Mouse (Mus musculus) liver, embryonic 14.5 days (tissue): ENCODE measurements around the gene Hyal2. TPM values are rescaled to one million over a fixed set of nuclear protein-coding genes. Genes with fewer than 3 reads are reported as not detected.

Source experiments
- ATAC-seq: fragments of 200-750 bp; cut with Nextera tagmentation; 2 replicates; pipeline ENCODE4 v1.8.0; 2017; ENCODE audit warnings: moderate number of reproducible peaks, mild to moderate bottlenecking, moderate library complexity; ENCODE audit not compliant: insufficient read depth
- DNase-seq, 3 experiments: peaks; one replicate each; pipeline ENCODE4 v3.0.0-alpha.2; 2012 to 2013; ENCODE audit warnings: low read depth in 3 of 3, low spot score in 3 of 3
- H3K27ac ChIP-seq: fragments of 300-500 bp; sonication (generic); 2 replicates; pipeline ENCODE4 v1.5.1; 2014; ENCODE audit warnings: moderate library complexity, mild to moderate bottlenecking, control low read depth, inconsistent platforms
- H3K27me3 ChIP-seq: fragments of 300-500 bp; sonication (generic); 2 replicates; pipeline ENCODE4 v1.6.1; 2014; ENCODE audit warnings: mild to moderate bottlenecking, low read length, moderate library complexity; ENCODE audit not compliant: control insufficient read depth, insufficient read depth
- H3K36me3 ChIP-seq: fragments of 300-500 bp; sonication (generic); replicated peaks from 2 replicates; pipeline ENCODE4 v1.6.1; 2014; ENCODE audit warnings: low read depth; ENCODE audit not compliant: control insufficient read depth, insufficient read depth
- H3K4me1 ChIP-seq, 2 experiments: fragments of 200-500 bp in 1 of 2; fragments of 300-500 bp in 1 of 2; sonication (generic) in 1 of 2; replicated peaks; 2 replicates each; pipeline ENCODE4 v1.6.1; 2012 to 2014; ENCODE audit warnings: antibody characterized with exemption in 1 of 2, inconsistent platforms in 1 of 2, low read length in 1 of 2; ENCODE audit not compliant: control insufficient read depth in 2 of 2, insufficient read depth in 2 of 2
- H3K4me2 ChIP-seq: fragments of 300-500 bp; sonication (generic); 2 replicates; pipeline ENCODE4 v1.6.1; 2014; ENCODE audit warnings: low read depth, mild to moderate bottlenecking, control low read depth, moderate library complexity
- H3K4me3 ChIP-seq, 2 experiments: fragments of 200-500 bp in 1 of 2; fragments of 300-500 bp in 1 of 2; sonication (generic) in 1 of 2; 2 replicates each; pipeline ENCODE4 v1.5.1; 2012 to 2014; ENCODE audit warnings: low read depth in 2 of 2, low read length in 2 of 2, mild to moderate bottlenecking in 2 of 2, control low read depth in 1 of 2, inconsistent platforms in 1 of 2, moderate library complexity in 1 of 2; ENCODE audit not compliant: insufficient read depth in 1 of 2
- H3K9ac ChIP-seq: fragments of 300-500 bp; sonication (generic); replicated peaks from 2 replicates; pipeline ENCODE4 v1.6.1; 2014; ENCODE audit warnings: mild to moderate bottlenecking, control low read depth, moderate library complexity
- H3K9me3 ChIP-seq: fragments of 300-500 bp; sonication (generic); 2 replicates; pipeline ENCODE4 v1.6.1; 2016; ENCODE audit warnings: low read length, mixed read lengths; ENCODE audit not compliant: control insufficient read depth
- CTCF ChIP-seq: IDR thresholded peaks from 2 replicates; pipeline ENCODE4 v1.5.1; 2016; ENCODE audit warnings: antibody characterized with exemption, low read depth, control low read depth
- EP300 ChIP-seq: IDR thresholded peaks from 2 replicates; pipeline ENCODE4 v1.6.1; 2016; ENCODE audit warnings: antibody characterized with exemption, low read depth
- WGBS: fragments of 180-500 bp; shearing (Covaris S2); extraction: QIAGEN DNeasy Blood & Tissue Kit; methylation state at CpG from one replicate; pipeline ENCODE4 v1.1.7; 2014; ENCODE audit not compliant: insufficient replicate concordance; 5-methylcytosine and 5-hydroxymethylcytosine counted together
- polyA plus RNA-seq, 2 experiments: library from polyadenylated mRNA; depleted of rRNA in 1 of 2; stranded (reverse) in 1 of 2; unstranded in 1 of 2; fragments of >200 nt; fragmentation: Nextera tagmentation in 1 of 2; extraction: Ambion mirVana in 1 of 2; gene quantifications; 2 replicates each; pipeline versions ENCODE4 v1.2.1 to v1.2.3; 2012 to 2014

The Hyal2 gene
- polyA plus RNA-seq, 2 experiments = 19.9 to 47.0 TPM

- Histone ChIP-seq H3K4me2 (no peak overlapping the region), H3K4me1 (peaks cover 13 to 28% of the 10 kb centered on the region in 2 experiments), H3K9me3 (no peaks in the 10 kb centered on the region), H3K36me3 (peaks cover 27% of the 10 kb centered on the region), H3K9ac (no peak overlapping the region), H3K27ac (no peak overlapping the region), H3K4me3 (no peak overlapping the region), H3K27me3 (no peaks in the 10 kb centered on the region)
- ATAC-seq (no peak), DNase-seq (no peak)
- no peak for TF ChIP-seq CTCF
- TF ChIP-seq EP300 = no peak
- WGBS = 85% methylated on average over 3 of the region's 3 CpGs
Observed at GRCm38 (mm10) chr9:107538711-107539110, 29.0 kb upstream of the Hyal2 start.

DNA sequence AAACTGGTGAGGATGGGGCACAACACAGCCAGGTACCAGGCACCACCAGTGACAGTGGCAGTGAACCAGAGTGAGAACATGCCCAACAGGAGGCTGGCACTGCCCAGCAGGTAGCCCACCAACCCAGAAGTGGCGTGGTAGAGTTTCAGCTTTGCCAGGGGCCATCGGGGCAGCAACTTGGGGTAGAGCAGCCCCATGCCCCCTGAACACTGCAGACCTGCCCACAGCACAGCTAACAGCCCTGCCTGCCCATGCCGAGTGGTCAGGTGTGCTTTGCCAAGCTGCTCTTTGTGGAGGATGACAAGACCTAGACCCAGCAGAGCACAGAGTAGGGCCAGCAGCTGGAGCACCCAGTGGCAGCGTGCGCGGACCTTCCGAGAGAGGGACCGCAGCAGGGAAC, 27.8 kb upstream of the Hyal2 start:
- H3K9ac ChIP-seq = no peak overlapping the region
- no peak for DNase-seq
- 85% methylated on average over 8 of the region's 8 CpGs for WGBS
- no peak overlapping the region for H3K4me3 ChIP-seq
- H3K27me3 ChIP-seq = no peaks in the 10 kb centered on the region
- H3K4me1 ChIP-seq = peaks cover 13 to 28% of the 10 kb centered on the region in 2 experiments
- TF ChIP-seq CTCF = no peak
- no peak for TF ChIP-seq EP300
- no peak for ATAC-seq
- peaks cover 27% of the 10 kb centered on the region for H3K36me3 ChIP-seq
- no peak overlapping the region for H3K4me2 ChIP-seq
- H3K27ac ChIP-seq = no peak overlapping the region
- no peaks in the 10 kb centered on the region for H3K9me3 ChIP-seq

DNA sequence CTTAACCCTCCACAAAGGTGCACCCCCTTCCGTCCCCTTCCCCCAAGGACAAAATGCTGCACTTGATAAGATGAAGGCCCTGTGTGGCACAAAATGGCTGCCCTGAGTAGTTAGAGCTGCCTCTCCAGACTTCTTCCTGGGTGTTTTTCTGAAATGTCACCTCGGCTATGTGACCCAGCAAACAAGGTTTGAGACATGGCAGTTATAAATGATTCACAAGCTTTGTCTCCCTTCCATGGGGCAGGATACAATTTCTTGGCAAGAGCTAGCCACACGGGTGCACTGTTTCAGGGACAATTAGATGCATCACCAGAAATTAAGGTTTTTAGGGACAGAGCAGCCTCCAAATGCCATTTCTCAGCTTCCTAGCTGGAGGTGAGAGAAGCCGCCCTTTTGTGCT, 27.3 kb upstream of the Hyal2 start:
- ATAC-seq (no peak), DNase-seq (no peak)
- Histone ChIP-seq H3K4me1 (peaks cover 11 to 28% of the 10 kb centered on the region in 2 experiments), H3K36me3 (peaks cover 27% of the 10 kb centered on the region), H3K27ac (no peak overlapping the region), H3K4me3 (no peak overlapping the region), H3K27me3 (no peaks in the 10 kb centered on the region), H3K9ac (no peak overlapping the region), H3K9me3 (no peaks in the 10 kb centered on the region), H3K4me2 (no peak overlapping the region)
- no peak for TF ChIP-seq EP300
- WGBS = 62% methylated on average over 4 of the region's 4 CpGs

GRCm38 (mm10) chr9:107541005-107541404, 26.7 kb upstream of the Hyal2 start:
- peaks cover 27% of the 10 kb centered on the region for H3K36me3 ChIP-seq
- H3K9me3 ChIP-seq = no peaks in the 10 kb centered on the region
- WGBS = 39% methylated on average over 10 of the region's 10 CpGs
- DNase-seq (no peak), ATAC-seq (no peak)
- H3K4me2 ChIP-seq = peak overlapping the region; percentile 98
- H3K4me1 ChIP-seq = peaks cover 7 to 23% of the 10 kb centered on the region in 2 experiments
- H3K27ac ChIP-seq = no peak overlapping the region
- TF ChIP-seq EP300 (no peak), CTCF (no peak)
- peak overlapping the region; percentile 67 to 96; a peak in 2 of 4 replicates for H3K4me3 ChIP-seq
- H3K27me3 ChIP-seq = no peaks in the 10 kb centered on the region
- H3K9ac ChIP-seq = no peak overlapping the region

- DNase-seq (peak; percentile 77 to 84 (median 77)), ATAC-seq (peak; percentile 82)
- Histone ChIP-seq H3K27me3 (no peaks in the 10 kb centered on the region), H3K4me2 (peak within 1 kb of the TSS; percentile 98), H3K9me3 (no peaks in the 10 kb centered on the region), H3K9ac (peak within 1 kb of the TSS; percentile 83), H3K27ac (peak within 1 kb of the TSS; percentile 26), H3K36me3 (peaks cover 27% of the 10 kb centered on the region), H3K4me3 (peak within 1 kb of the TSS; percentile 67 to 96), H3K4me1 (peaks cover 6 to 16% of the 10 kb centered on the region in 2 experiments)
- under 1% methylated on average over 46 of the region's 46 CpGs for WGBS
- TF ChIP-seq EP300 = no peak
- TF ChIP-seq CTCF = no peak
Observed at GRCm38 (mm10) chr9:107541474-107542351, 26.0 kb upstream of the Hyal2 start, which contains the start of the genes Cyb561d2 and Nprl2. TSS of gene Cyb561d2 (minus strand) at chr9:107542193. TSS of gene Nprl2 (plus strand) at chr9:107542226.
